Mouse (Mus musculus): ENCODE measurements around the gene Mrpl12.

DNA sequence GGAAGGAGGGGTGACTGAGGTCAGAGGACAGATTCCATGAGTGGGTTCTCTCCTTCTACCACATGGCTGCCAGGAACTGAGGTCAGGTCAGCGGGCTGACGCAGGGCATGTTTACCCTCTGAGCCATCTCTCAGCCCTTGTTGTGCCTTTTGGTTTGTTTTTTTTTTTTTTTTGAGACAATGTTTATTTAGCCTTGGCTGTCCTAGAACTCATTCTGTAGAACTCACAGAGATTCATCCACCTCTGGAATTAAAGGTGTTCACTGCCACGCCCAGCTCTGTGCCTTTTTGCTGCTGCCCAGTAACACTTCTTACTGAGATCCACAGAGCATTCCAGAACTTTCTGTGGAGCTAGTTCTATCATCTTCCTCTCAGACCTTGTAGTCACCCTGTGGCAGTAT is 21.2 kb downstream of the Mrpl12 start:
- TF ChIP-seq CTCF (IDR thresholded peaks at IDR 0.05; ENCODE audit: borderline replicate concordance, insufficient read depth, low read length): no peak
- TF ChIP-seq POLR2A (IDR thresholded peaks at IDR 0.05; ENCODE audit: low read depth, low read length): no peak

Data from embryonic fibroblast, embryonic 13.5 days (primary cell).